Mouse (Mus musculus) liver, postnatal 0 days (tissue): ENCODE data around the gene Zfyve28.

Experiments
- CTCF ChIP-seq: sonication (generic); IDR thresholded peaks from 2 replicates; pipeline ENCODE4 v1.5.1; 2016; ENCODE audit warnings: antibody characterized with exemption, low read depth
- EP300 ChIP-seq: IDR thresholded peaks from 2 replicates; pipeline ENCODE4 v1.6.1; 2016; ENCODE audit warnings: antibody characterized with exemption, low read depth, mild to moderate bottlenecking

GRCm38 (mm10) chr5:34183156-34183880, 104.9 kb downstream of the Zfyve28 start:
- TF ChIP-seq CTCF (no peak), EP300 (peak; percentile 68)
